Mouse (Mus musculus): Measurements from ENCODE around the gene Ccl1. TPM values are rescaled to one million over a fixed set of nuclear protein-coding genes. Genes with fewer than 3 reads are reported as not detected.

Ccl1 gene
- polyA plus RNA-seq, 1 experiment, result not detected

GRCm38 (mm10) chr11:82173491-82173890, 132.0 kb downstream of the Ccl1 start:
- H3K4me2 ChIP-seq (ENCODE audit: low read depth), result no peak overlapping the region
- H3K36me3 ChIP-seq (ENCODE audit: control insufficient read depth, insufficient read depth), result no peaks in the 10 kb centered on the region
- H3K4me3 ChIP-seq, result no peak overlapping the region
- no peak for TF ChIP-seq REST (IDR thresholded peaks at IDR 0.05; ENCODE audit: insufficient read depth, insufficient read length)
- TF ChIP-seq MAX (IDR thresholded peaks at IDR 0.05; ENCODE audit: low read depth), result no peak
- no peak for TF ChIP-seq POLR2AphosphoS2 (IDR thresholded peaks at IDR 0.05; ENCODE audit: insufficient read length, low read depth)
- no peak for TF ChIP-seq TCF3 (IDR thresholded peaks at IDR 0.05; ENCODE audit: insufficient read length, low read depth)
- TF ChIP-seq CEBPB (IDR thresholded peaks at IDR 0.05; ENCODE audit: insufficient read depth, poor library complexity, severe bottlenecking), result no peak
- no peak for TF ChIP-seq TCF12 (IDR thresholded peaks at IDR 0.05; ENCODE audit: insufficient read depth, poor library complexity, severe bottlenecking)
- TF ChIP-seq SRF (IDR thresholded peaks at IDR 0.05; ENCODE audit: control insufficient read depth, insufficient read length, low read depth), result no peak
- TF ChIP-seq MYOG (IDR thresholded peaks at IDR 0.05; ENCODE audit: control insufficient read depth in 1 of 3, insufficient read depth in 1 of 3, insufficient read length in 2 of 3, low read depth in 2 of 3), result no peak
- no peak for TF ChIP-seq POLR2A (IDR thresholded peaks at IDR 0.05; ENCODE audit: insufficient read length, low read depth)
- no peak for TF ChIP-seq E2F4 (IDR thresholded peaks at IDR 0.05; ENCODE audit: insufficient read depth)
- TF ChIP-seq USF1 (IDR thresholded peaks at IDR 0.05; ENCODE audit: low read depth), result no peak
- H3K27me3 ChIP-seq (ENCODE audit: control insufficient read depth, insufficient read depth, insufficient read length), result no peaks in the 10 kb centered on the region
- H3ac ChIP-seq (ENCODE audit: control insufficient read depth, insufficient read length), result no peak overlapping the region
- no peaks in the 10 kb centered on the region for H3K79me2 ChIP-seq (ENCODE audit: control insufficient read depth, insufficient read depth)

- Histone ChIP-seq H3K4me2 (ENCODE audit: low read depth) (peak overlapping the region; percentile 69), H3ac (ENCODE audit: control insufficient read depth, insufficient read length) (no peak overlapping the region), H3K36me3 (ENCODE audit: control insufficient read depth, insufficient read depth) (no peaks in the 10 kb centered on the region), H3K27me3 (ENCODE audit: control insufficient read depth, insufficient read depth, insufficient read length) (no peaks in the 10 kb centered on the region), H3K79me2 (ENCODE audit: control insufficient read depth, insufficient read depth) (no peaks in the 10 kb centered on the region), H3K4me3 (no peak overlapping the region)
- TF ChIP-seq POLR2AphosphoS2 (IDR thresholded peaks at IDR 0.05; ENCODE audit: insufficient read length, low read depth) (no peak), MAX (IDR thresholded peaks at IDR 0.05; ENCODE audit: low read depth) (peak; percentile 64), MYOG (IDR thresholded peaks at IDR 0.05; ENCODE audit: control insufficient read depth in 1 of 3, insufficient read depth in 1 of 3, insufficient read length in 2 of 3, low read depth in 2 of 3) (peak in 1 of 3 experiments; percentile 23), MYOD1 (IDR thresholded peaks at IDR 0.05; ENCODE audit: control insufficient read depth in 1 of 3, insufficient read length in 2 of 3, low read depth in 2 of 3) (peak; percentile 88 to 97 (median 91)), CEBPB (IDR thresholded peaks at IDR 0.05; ENCODE audit: insufficient read depth, poor library complexity, severe bottlenecking) (peak; percentile 100), E2F4 (IDR thresholded peaks at IDR 0.05; ENCODE audit: insufficient read depth) (no peak), TCF12 (IDR thresholded peaks at IDR 0.05; ENCODE audit: insufficient read depth, poor library complexity, severe bottlenecking) (peak; percentile 61), SRF (IDR thresholded peaks at IDR 0.05; ENCODE audit: control insufficient read depth, insufficient read length, low read depth) (no peak), TCF3 (IDR thresholded peaks at IDR 0.05; ENCODE audit: insufficient read length, low read depth) (peak; percentile 32), USF1 (IDR thresholded peaks at IDR 0.05; ENCODE audit: low read depth) (peak; percentile 68)
Measured at GRCm38 (mm10) chr11:82171316-82172071, 134.0 kb downstream of the Ccl1 start.

GRCm38 (mm10) chr11:82169456-82169855, 136.0 kb downstream of the Ccl1 start:
- Histone ChIP-seq H3K27me3 (ENCODE audit: control insufficient read depth, insufficient read depth, insufficient read length) (no peaks in the 10 kb centered on the region), H3ac (ENCODE audit: control insufficient read depth, insufficient read length) (no peak overlapping the region), H3K79me2 (ENCODE audit: control insufficient read depth, insufficient read depth) (no peaks in the 10 kb centered on the region), H3K4me3 (no peak overlapping the region), H3K36me3 (ENCODE audit: control insufficient read depth, insufficient read depth) (no peaks in the 10 kb centered on the region), H3K4me2 (ENCODE audit: low read depth) (peak overlapping the region; percentile 5)
- no peak for TF ChIP-seq MYOG (IDR thresholded peaks at IDR 0.05; ENCODE audit: control insufficient read depth in 1 of 3, insufficient read depth in 1 of 3, insufficient read length in 2 of 3, low read depth in 2 of 3)
- no peak for TF ChIP-seq POLR2AphosphoS2 (IDR thresholded peaks at IDR 0.05; ENCODE audit: insufficient read length, low read depth)
- TF ChIP-seq MAX (IDR thresholded peaks at IDR 0.05; ENCODE audit: low read depth), result no peak
- TF ChIP-seq CEBPB (IDR thresholded peaks at IDR 0.05; ENCODE audit: insufficient read depth, poor library complexity, severe bottlenecking), result no peak
- TF ChIP-seq REST (IDR thresholded peaks at IDR 0.05; ENCODE audit: insufficient read depth, insufficient read length), result no peak
- no peak for TF ChIP-seq E2F4 (IDR thresholded peaks at IDR 0.05; ENCODE audit: insufficient read depth)
- TF ChIP-seq SRF (IDR thresholded peaks at IDR 0.05; ENCODE audit: control insufficient read depth, insufficient read length, low read depth), result no peak
- no peak for TF ChIP-seq TCF12 (IDR thresholded peaks at IDR 0.05; ENCODE audit: insufficient read depth, poor library complexity, severe bottlenecking)
- TF ChIP-seq POLR2A (IDR thresholded peaks at IDR 0.05; ENCODE audit: insufficient read length, low read depth), result no peak
- no peak for TF ChIP-seq TCF3 (IDR thresholded peaks at IDR 0.05; ENCODE audit: insufficient read length, low read depth)
- TF ChIP-seq MYOD1 (IDR thresholded peaks at IDR 0.05; ENCODE audit: control insufficient read depth in 1 of 3, insufficient read length in 2 of 3, low read depth in 2 of 3), result no peak
- no peak for TF ChIP-seq USF1 (IDR thresholded peaks at IDR 0.05; ENCODE audit: low read depth)

- no peaks in the 10 kb centered on the region for H3K36me3 ChIP-seq (ENCODE audit: control insufficient read depth, insufficient read depth)
- no peak overlapping the region for H3K4me3 ChIP-seq
- H3K27me3 ChIP-seq (ENCODE audit: control insufficient read depth, insufficient read depth, insufficient read length), result no peaks in the 10 kb centered on the region
- no peak overlapping the region for H3ac ChIP-seq (ENCODE audit: control insufficient read depth, insufficient read length)
- peak overlapping the region; percentile 5 for H3K4me2 ChIP-seq (ENCODE audit: low read depth)
- no peaks in the 10 kb centered on the region for H3K79me2 ChIP-seq (ENCODE audit: control insufficient read depth, insufficient read depth)
- TF ChIP-seq MYOD1 (IDR thresholded peaks at IDR 0.05; ENCODE audit: control insufficient read depth in 1 of 3, insufficient read length in 2 of 3, low read depth in 2 of 3) (no peak), TCF3 (IDR thresholded peaks at IDR 0.05; ENCODE audit: insufficient read length, low read depth) (no peak), E2F4 (IDR thresholded peaks at IDR 0.05; ENCODE audit: insufficient read depth) (no peak), MYOG (IDR thresholded peaks at IDR 0.05; ENCODE audit: control insufficient read depth in 1 of 3, insufficient read depth in 1 of 3, insufficient read length in 2 of 3, low read depth in 2 of 3) (no peak), CEBPB (IDR thresholded peaks at IDR 0.05; ENCODE audit: insufficient read depth, poor library complexity, severe bottlenecking) (no peak), POLR2A (IDR thresholded peaks at IDR 0.05; ENCODE audit: insufficient read length, low read depth) (no peak), REST (IDR thresholded peaks at IDR 0.05; ENCODE audit: insufficient read depth, insufficient read length) (no peak), USF1 (IDR thresholded peaks at IDR 0.05; ENCODE audit: low read depth) (no peak), MAX (IDR thresholded peaks at IDR 0.05; ENCODE audit: low read depth) (no peak), TCF12 (IDR thresholded peaks at IDR 0.05; ENCODE audit: insufficient read depth, poor library complexity, severe bottlenecking) (no peak), SRF (IDR thresholded peaks at IDR 0.05; ENCODE audit: control insufficient read depth, insufficient read length, low read depth) (no peak)
Measured at GRCm38 (mm10) chr11:82168308-82168707, 137.2 kb downstream of the Ccl1 start.
